Mouse (Mus musculus) forebrain, postnatal 0 days (tissue): ENCODE measurements at regions not wholly inside any gene's neighbourhood (a gene's known extent, or its start where the extent isn't known, plus 50 kb on each side); places are given as distances from the start of the nearest gene placed in this dataset.

ENCODE experiments used
- ATAC-seq: fragments of 200-750 bp; cut with Nextera tagmentation; 2 replicates; pipeline ENCODE4 v1.8.0; 2017; ENCODE audit warnings: mild to moderate bottlenecking, moderate library complexity
- DNase-seq: peaks from one replicate; pipeline ENCODE4 v3.0.0-alpha.2; 2015
- H3K27ac ChIP-seq: fragments of 300-500 bp; sonication (generic); 2 replicates; pipeline ENCODE4 v1.5.1; 2014; ENCODE audit warnings: low read depth, mild to moderate bottlenecking, antibody characterized with exemption, low read length, moderate library complexity, mixed read lengths
- H3K27me3 ChIP-seq: fragments of 300-500 bp; sonication (generic); 2 replicates; pipeline ENCODE4 v1.6.1; 2014; ENCODE audit warnings: mild to moderate bottlenecking, low read length, mixed read lengths; ENCODE audit not compliant: insufficient read depth
- H3K36me3 ChIP-seq: fragments of 300-500 bp; sonication (generic); 2 replicates; pipeline ENCODE4 v1.6.1; 2014; ENCODE audit warnings: mild to moderate bottlenecking, moderate library complexity; ENCODE audit not compliant: insufficient read depth
- H3K4me1 ChIP-seq: fragments of 300-500 bp; sonication (generic); 2 replicates; pipeline ENCODE4 v1.6.1; 2014; ENCODE audit warnings: antibody characterized with exemption; ENCODE audit not compliant: insufficient read depth
- H3K4me2 ChIP-seq: fragments of 300-500 bp; sonication (generic); 2 replicates; pipeline ENCODE4 v1.6.1; 2014; ENCODE audit warnings: low read depth, mild to moderate bottlenecking, moderate library complexity
- H3K4me3 ChIP-seq: fragments of 300-500 bp; sonication (generic); 2 replicates; pipeline ENCODE4 v1.5.1; 2014; ENCODE audit warnings: low read depth, low read length, mixed read lengths
- H3K9ac ChIP-seq: fragments of 300-500 bp; sonication (generic); 2 replicates; pipeline ENCODE4 v1.6.1; 2014; ENCODE audit warnings: mild to moderate bottlenecking
- H3K9me3 ChIP-seq: fragments of 300-500 bp; sonication (generic); 2 replicates; pipeline ENCODE4 v1.6.1; 2016; ENCODE audit warnings: low read length
- CTCF ChIP-seq: sonication (generic); IDR thresholded peaks from 2 replicates; pipeline ENCODE4 v1.5.1; 2016; ENCODE audit warnings: antibody characterized with exemption, control low read depth, low read depth
- WGBS: fragments of 180-500 bp; shearing (Covaris S2); extraction: QIAGEN DNeasy Blood & Tissue Kit; methylation state at CpG from one replicate; pipeline ENCODE4 v1.1.7; 2014; 5-methylcytosine and 5-hydroxymethylcytosine counted together

GRCm38 (mm10) chr3:133759611-133760010, 214.7 kb upstream of the Tet2 start:
- ATAC-seq (no peak), DNase-seq (no peak)
- Histone ChIP-seq H3K36me3 (no peaks in the 10 kb centered on the region), H3K9ac (no peak overlapping the region), H3K4me2 (no peak overlapping the region), H3K9me3 (no peaks in the 10 kb centered on the region), H3K27me3 (no peaks in the 10 kb centered on the region), H3K4me3 (no peak overlapping the region), H3K4me1 (0 out of 2 replicates have a peak, but pooled peaks cover 4% of the 10 kb centered on the region), H3K27ac (no peak overlapping the region)
- 59% methylated on average over 2 of the region's 2 CpGs for WGBS
- no peak for TF ChIP-seq CTCF

GRCm38 (mm10) chr3:133760221-133760620, 215.3 kb upstream of the Tet2 start:
- 46% methylated on average over 1 of the region's 1 CpGs for WGBS

GRCm38 (mm10) chr3:133763721-133764120, 218.8 kb upstream of the Tet2 start:
- no peak for TF ChIP-seq CTCF
- DNase-seq (no peak), ATAC-seq (no peak)
- H3K27me3 ChIP-seq = no peaks in the 10 kb centered on the region
- no peaks in the 10 kb centered on the region for H3K36me3 ChIP-seq
- no peak overlapping the region for H3K4me3 ChIP-seq
- no peak overlapping the region for H3K4me2 ChIP-seq
- no peak overlapping the region for H3K27ac ChIP-seq
- H3K4me1 ChIP-seq = no peaks in the 10 kb centered on the region
- H3K9ac ChIP-seq = no peak overlapping the region
- no peaks in the 10 kb centered on the region for H3K9me3 ChIP-seq

More at GRCm38 (mm10) chr3:133760221-133760620, 215.3 kb upstream of the Tet2 start:
- Histone ChIP-seq H3K9me3 (no peaks in the 10 kb centered on the region), H3K4me2 (no peak overlapping the region), H3K36me3 (no peaks in the 10 kb centered on the region), H3K27me3 (no peaks in the 10 kb centered on the region), H3K4me1 (0 out of 2 replicates have a peak, but pooled peaks cover 4% of the 10 kb centered on the region), H3K4me3 (no peak overlapping the region), H3K27ac (no peak overlapping the region), H3K9ac (no peak overlapping the region)
- no peak for DNase-seq
- TF ChIP-seq CTCF = no peak
- no peak for ATAC-seq

- WGBS = 81% methylated on average over 2 of the region's 2 CpGs
- DNase-seq = no peak
- no peak for TF ChIP-seq CTCF
Measured at GRCm38 (mm10) chr3:133773490-133773889, 228.6 kb upstream of the Tet2 start.

GRCm38 (mm10) chr3:133774229-133774628, 229.3 kb upstream of the Tet2 start:
- H3K27ac ChIP-seq = no peak overlapping the region
- TF ChIP-seq CTCF = no peak
- no peak for DNase-seq

More at GRCm38 (mm10) chr3:133773490-133773889, 228.6 kb upstream of the Tet2 start:
- H3K36me3 ChIP-seq = no peaks in the 10 kb centered on the region
- no peak overlapping the region for H3K9ac ChIP-seq
- no peak overlapping the region for H3K4me2 ChIP-seq
- no peaks in the 10 kb centered on the region for H3K27me3 ChIP-seq
- no peak overlapping the region for H3K27ac ChIP-seq
- no peak for ATAC-seq
- no peak overlapping the region for H3K4me3 ChIP-seq
- H3K9me3 ChIP-seq = no peaks in the 10 kb centered on the region
- H3K4me1 ChIP-seq = no peaks in the 10 kb centered on the region

GRCm38 (mm10) chr3:133776013-133776412, 231.1 kb upstream of the Tet2 start:
- TF ChIP-seq CTCF = no peak
- WGBS = 36% methylated on average over 3 of the region's 4 CpGs
- Histone ChIP-seq H3K36me3 (no peaks in the 10 kb centered on the region), H3K9me3 (no peaks in the 10 kb centered on the region), H3K4me3 (no peak overlapping the region), H3K27ac (no peak overlapping the region), H3K9ac (no peak overlapping the region), H3K4me1 (no peaks in the 10 kb centered on the region), H3K27me3 (no peaks in the 10 kb centered on the region), H3K4me2 (no peak overlapping the region)
- ATAC-seq (no peak), DNase-seq (no peak)

More at GRCm38 (mm10) chr3:133774229-133774628, 229.3 kb upstream of the Tet2 start:
- Histone ChIP-seq H3K4me2 (no peak overlapping the region), H3K4me1 (no peaks in the 10 kb centered on the region), H3K4me3 (no peak overlapping the region), H3K27me3 (no peaks in the 10 kb centered on the region), H3K9ac (no peak overlapping the region), H3K36me3 (no peaks in the 10 kb centered on the region), H3K9me3 (no peaks in the 10 kb centered on the region)
- ATAC-seq = no peak
- 72% methylated on average over 3 of the region's 3 CpGs for WGBS

- DNase-seq (no peak), ATAC-seq (no peak)
- Histone ChIP-seq H3K4me1 (no peaks in the 10 kb centered on the region), H3K36me3 (no peaks in the 10 kb centered on the region), H3K9me3 (no peaks in the 10 kb centered on the region), H3K27ac (no peak overlapping the region), H3K27me3 (no peaks in the 10 kb centered on the region), H3K4me2 (no peak overlapping the region), H3K9ac (no peak overlapping the region), H3K4me3 (no peak overlapping the region)
- 80% methylated on average over 2 of the region's 2 CpGs for WGBS
- no peak for TF ChIP-seq CTCF
Measured at GRCm38 (mm10) chr3:133779161-133779789, 234.3 kb upstream of the Tet2 start.
